Mouse (Mus musculus): ENCODE data around the gene Rd3.

DNA sequence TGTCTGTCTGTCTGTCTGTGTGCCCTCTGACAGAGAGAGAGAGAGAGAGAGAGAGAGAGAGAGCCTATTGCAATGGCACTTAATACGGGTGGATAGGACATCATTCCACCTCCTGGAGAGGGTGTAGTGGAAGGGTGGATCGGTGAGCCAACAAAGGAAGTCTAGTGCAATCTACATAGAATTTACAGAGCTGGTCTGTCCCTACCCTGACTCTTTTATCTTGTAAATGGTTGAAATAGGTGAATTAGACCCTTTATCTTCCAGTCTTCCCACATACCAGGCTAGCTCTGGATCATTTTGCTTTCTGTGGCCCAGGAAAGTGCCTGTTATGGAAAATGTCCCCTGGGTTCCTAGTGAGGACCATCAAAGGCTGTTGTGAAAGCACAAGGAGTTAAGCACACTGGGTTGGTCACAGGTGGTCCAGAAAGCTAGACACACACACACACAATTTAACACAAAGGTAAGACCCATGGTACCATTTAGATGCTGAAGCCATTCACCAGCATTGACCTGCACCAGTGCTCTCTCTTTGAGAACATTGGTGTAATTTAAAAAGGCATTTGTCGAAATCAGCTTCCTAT, 46.6 kb upstream of the Rd3 start:
- no peak for TF ChIP-seq POLR2A (IDR thresholded peaks at IDR 0.05; ENCODE audit: extremely low read depth, insufficient read depth, low read length)
- no peak for TF ChIP-seq CTCF (IDR thresholded peaks at IDR 0.05; ENCODE audit: extremely low read depth, insufficient read depth, low read length)
